Mouse (Mus musculus) bone marrow macrophage, adult 2 months (primary cell): ENCODE measurements around the gene Cyp1a1. TPM values are rescaled to one million over a fixed set of nuclear protein-coding genes. Genes with fewer than 3 reads are reported as not detected.
A peak's percentile ranks its signal among the peaks of the same experiment; 100 is the strongest.

Source experiments
- H3K27ac ChIP-seq: 2 replicates; pipeline ENCODE4 v1.5.1; 2012; ENCODE audit warnings: low read depth, low read length; ENCODE audit not compliant: insufficient read depth
- H3K4me1 ChIP-seq: 2 replicates; pipeline ENCODE4 v1.6.1; 2012; ENCODE audit warnings: low read length; ENCODE audit not compliant: control insufficient read depth, insufficient read depth
- H3K4me3 ChIP-seq: 2 replicates; pipeline ENCODE4 v1.5.1; 2012; ENCODE audit warnings: mild to moderate bottlenecking, low read length, moderate library complexity; ENCODE audit not compliant: insufficient read depth
- CTCF ChIP-seq: IDR thresholded peaks from 2 replicates; pipeline ENCODE4 v1.5.1; 2012; ENCODE audit warnings: low read depth, mild to moderate bottlenecking, low read length, moderate library complexity
- POLR2A ChIP-seq: IDR thresholded peaks from 2 replicates; pipeline ENCODE4 v1.6.1; 2012; ENCODE audit warnings: mild to moderate bottlenecking, low read depth, low read length, borderline replicate concordance
- polyA plus RNA-seq: library from polyadenylated mRNA; stranded (reverse); fragments of >200 nt; gene quantifications from 2 replicates; pipeline ENCODE4 v1.2.4, GENCODE M21; 2012; ENCODE audit not compliant: missing spikeins, insufficient read depth, insufficient read length

Gene Cyp1a1
- polyA plus RNA-seq, 1 experiment = not detected

- H3K4me3 ChIP-seq = peak overlapping the region; percentile 94
- peak overlapping the region; percentile 100 for H3K27ac ChIP-seq
- TF ChIP-seq POLR2A (no peak), CTCF (peak; percentile 10; the same call in 1 of the 2 replicates)
- H3K4me1 ChIP-seq = peaks cover 47% of the 10 kb centered on the region
These were observed 42.5 kb upstream of the Cyp1a1 start for GRCm38 (mm10) chr9:57644944-57645893.

GRCm38 (mm10) chr9:57646551-57647103 is 41.1 kb upstream of the Cyp1a1 start:
- Histone ChIP-seq H3K4me1 (peaks cover 45% of the 10 kb centered on the region), H3K27ac (peak overlapping the region; percentile 96), H3K4me3 (peak overlapping the region; percentile 30)
- no peak for TF ChIP-seq POLR2A
- no peak for TF ChIP-seq CTCF

- Histone ChIP-seq H3K27ac (peak overlapping the region; percentile 96), H3K4me3 (peak overlapping the region; percentile 30), H3K4me1 (peaks cover 43% of the 10 kb centered on the region)
- TF ChIP-seq CTCF (no peak), POLR2A (no peak)
These were observed 40.2 kb upstream of the Cyp1a1 start for GRCm38 (mm10) chr9:57647286-57648108.

GRCm38 (mm10) chr9:57650130-57650785 is 37.5 kb upstream of the Cyp1a1 start:
- Histone ChIP-seq H3K27ac (peak overlapping the region; percentile 91), H3K4me1 (peaks cover 48% of the 10 kb centered on the region), H3K4me3 (no peak overlapping the region)
- no peak for TF ChIP-seq CTCF
- no peak for TF ChIP-seq POLR2A

GRCm38 (mm10) chr9:57650786-57651311 is 36.9 kb upstream of the Cyp1a1 start:
- peak overlapping the region; percentile 48 for H3K4me3 ChIP-seq
- peaks cover 48% of the 10 kb centered on the region for H3K4me1 ChIP-seq
- H3K27ac ChIP-seq = peak overlapping the region; percentile 91
- TF ChIP-seq CTCF (no peak), POLR2A (no peak)

- TF ChIP-seq CTCF (no peak), POLR2A (no peak)
- H3K4me1 ChIP-seq = peaks cover 41% of the 10 kb centered on the region
- peak overlapping the region; percentile 3; the same call in 1 of the 2 replicates for H3K4me3 ChIP-seq
- peak overlapping the region; percentile 91 for H3K27ac ChIP-seq
These were observed 35.4 kb upstream of the Cyp1a1 start for GRCm38 (mm10) chr9:57652351-57652750.

GRCm38 (mm10) chr9:57652855-57653254 is 34.9 kb upstream of the Cyp1a1 start:
- Histone ChIP-seq H3K4me1 (peaks cover 36% of the 10 kb centered on the region), H3K4me3 (no peak overlapping the region), H3K27ac (peak overlapping the region; percentile 87)
- no peak for TF ChIP-seq CTCF
- TF ChIP-seq POLR2A = no peak

GRCm38 (mm10) chr9:57653283-57653682 is 34.4 kb upstream of the Cyp1a1 start, which contains the start of gene Csk:
Csk (minus strand) TSS chr9:57653631.
- H3K4me1 ChIP-seq = peaks cover 34% of the 10 kb centered on the region
- H3K27ac ChIP-seq = peak within 1 kb of the TSS; percentile 87
- no peak within 1 kb of the TSS for H3K4me3 ChIP-seq
- TF ChIP-seq CTCF (no peak), POLR2A (no peak)

- H3K4me1 ChIP-seq = peaks cover 34% of the 10 kb centered on the region
- H3K4me3 ChIP-seq = no peak overlapping the region
- H3K27ac ChIP-seq = no peak overlapping the region
- TF ChIP-seq POLR2A (no peak), CTCF (no peak)
These were observed 32.8 kb upstream of the Cyp1a1 start for GRCm38 (mm10) chr9:57654966-57655365.
